Mouse (Mus musculus) lung, adult 2 months (tissue): ENCODE results near the gene Icos. TPM values are rescaled to one million over a fixed set of nuclear protein-coding genes. Genes with fewer than 3 reads are reported as not detected.

ENCODE experiments used
- DNase-seq: peaks from one replicate; pipeline ENCODE4 v3.0.0; 2022
- H3K4me1 ChIP-seq: fragments of 200-500 bp; 2 replicates; pipeline ENCODE4 v1.6.1; 2011; ENCODE audit warnings: low read length; ENCODE audit not compliant: control insufficient read depth, insufficient read depth
- H3K4me3 ChIP-seq: fragments of 200-500 bp; replicated peaks from 2 replicates; pipeline ENCODE3; 2011; ENCODE audit warnings: low read depth, mild to moderate bottlenecking, control low read depth, low read length; ENCODE audit errors: extremely low read depth
- CTCF ChIP-seq: fragments of 200-500 bp; IDR thresholded peaks from 2 replicates; pipeline ENCODE4 v1.5.1; 2011; ENCODE audit warnings: mild to moderate bottlenecking, low read length, control low read depth; ENCODE audit not compliant: insufficient read depth
- POLR2A ChIP-seq: fragments of 200-500 bp; IDR thresholded peaks from 2 replicates; pipeline ENCODE4 v1.6.1; 2011; ENCODE audit warnings: low read depth, mild to moderate bottlenecking, control low read depth, low read length, borderline replicate concordance; ENCODE audit errors: extremely low read depth
- WGBS: fragments of 180-500 bp; shearing (Covaris S2); methylation state at CpG from one replicate; pipeline ENCODE4 v1.1.7; 2018; 5-methylcytosine and 5-hydroxymethylcytosine counted together
- polyA plus RNA-seq: library from polyadenylated mRNA; depleted of rRNA; stranded (reverse); fragments of >200 nt; gene quantifications from 2 replicates; pipeline ENCODE4 v1.2.3, GENCODE M21; 2012

Icos gene
- polyA plus RNA-seq, 1 experiment = 0.60 TPM

GRCm38 (mm10) chr1:60986141-60986540, 8.4 kb downstream of the Icos start:
- DNase-seq = no peak
- Histone ChIP-seq H3K4me3 (no peak overlapping the region), H3K4me1 (no peaks in the 10 kb centered on the region)
- WGBS = 71% methylated on average over 5 of the region's 5 CpGs
- TF ChIP-seq CTCF (no peak), POLR2A (no peak)

GRCm38 (mm10) chr1:60989086-60989485, 11.4 kb downstream of the Icos start:
- WGBS = 77% methylated on average over 5 of the region's 5 CpGs
- Histone ChIP-seq H3K4me3 (no peak overlapping the region), H3K4me1 (no peaks in the 10 kb centered on the region)
- DNase-seq = no peak
- TF ChIP-seq POLR2A (no peak), CTCF (no peak)

- Histone ChIP-seq H3K4me1 (no peaks in the 10 kb centered on the region), H3K4me3 (no peak overlapping the region)
- TF ChIP-seq POLR2A (no peak), CTCF (no peak)
- WGBS = 42% methylated on average over 8 of the region's 8 CpGs
- DNase-seq = no peak
Measured at GRCm38 (mm10) chr1:60990305-60990704, 12.6 kb downstream of the Icos start.

GRCm38 (mm10) chr1:60998008-60998557, 20.4 kb downstream of the Icos start:
- WGBS = 88% methylated on average over 3 of the region's 3 CpGs
- Histone ChIP-seq H3K4me3 (no peak overlapping the region), H3K4me1 (no peaks in the 10 kb centered on the region)
- DNase-seq = no peak
- TF ChIP-seq CTCF (no peak), POLR2A (no peak)

DNA sequence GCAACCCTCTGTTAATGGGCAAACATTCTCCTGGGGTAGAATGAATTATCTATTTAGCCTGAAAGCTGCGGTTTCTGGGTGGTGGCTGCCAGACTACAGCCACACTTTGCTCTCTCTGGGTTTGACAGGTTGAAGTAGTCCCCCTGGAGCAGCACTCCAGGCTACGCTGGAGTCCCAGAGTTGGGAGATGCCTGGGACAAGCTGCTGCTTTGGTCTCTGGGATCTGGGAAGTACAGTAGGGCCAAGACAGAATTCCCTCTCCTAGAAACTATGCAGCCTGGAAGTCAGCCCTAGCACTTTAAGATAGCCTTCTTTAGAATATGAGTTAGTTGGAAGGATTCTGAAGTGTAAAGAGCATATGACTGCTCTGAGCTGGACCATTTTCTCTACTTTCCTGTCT, 21.0 kb downstream of the Icos start:
- WGBS = 49% methylated on average over 2 of the region's 2 CpGs
- no peaks in the 10 kb centered on the region for H3K4me1 ChIP-seq
- no peak overlapping the region for H3K4me3 ChIP-seq
- no peak for DNase-seq
- no peak for TF ChIP-seq CTCF
- no peak for TF ChIP-seq POLR2A

DNA sequence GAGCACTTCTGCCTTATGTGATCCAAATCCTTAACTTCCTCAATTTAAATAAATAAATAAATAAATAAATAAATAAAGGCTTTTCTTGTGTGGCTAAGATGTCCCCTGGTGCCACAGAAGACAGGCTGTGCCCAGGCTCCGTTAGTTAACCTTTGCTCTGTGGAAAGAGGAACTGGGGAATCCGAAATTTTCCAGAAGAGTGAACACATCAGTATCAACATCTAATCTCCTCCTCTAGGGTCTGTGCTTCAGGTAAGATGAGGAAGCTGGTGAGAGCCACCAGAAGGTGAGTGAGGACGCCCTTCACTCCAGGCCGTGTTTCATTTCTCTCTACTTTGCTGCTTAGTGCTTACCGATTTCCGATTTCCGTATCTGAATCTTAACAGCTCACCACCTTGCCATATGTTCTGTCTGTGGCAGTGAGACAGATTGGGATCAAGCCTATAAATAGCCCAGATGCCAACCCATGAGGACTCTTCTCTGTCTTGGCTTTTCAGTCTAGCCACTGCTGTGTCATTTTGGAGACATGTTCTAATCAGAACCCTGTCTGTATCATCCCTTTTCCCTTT, 24.1 kb downstream of the Icos start:
- TF ChIP-seq CTCF = no peak
- TF ChIP-seq POLR2A = no peak
- no peak for DNase-seq
- 87% methylated on average over 7 of the region's 7 CpGs for WGBS
- Histone ChIP-seq H3K4me3 (no peak overlapping the region), H3K4me1 (no peaks in the 10 kb centered on the region)

DNA sequence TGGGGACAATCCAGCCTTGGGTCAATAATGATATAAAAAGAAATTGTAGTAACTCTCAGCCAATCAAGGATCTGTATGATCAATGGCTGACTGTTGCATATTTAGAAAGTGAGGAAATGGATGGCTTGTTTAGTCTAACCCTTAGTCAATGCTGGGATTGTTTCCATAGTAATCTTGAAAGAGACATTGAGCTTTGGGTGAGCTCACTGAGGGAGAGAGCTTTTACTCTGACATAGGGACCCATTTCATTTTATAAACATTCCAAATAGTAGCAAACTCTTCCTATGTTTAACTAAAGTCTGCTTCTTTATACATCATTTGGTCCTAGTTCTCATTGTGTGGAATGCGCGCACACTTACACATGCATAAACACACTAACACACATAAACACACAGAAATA, 28.5 kb downstream of the Icos start:
- no peak for TF ChIP-seq CTCF
- TF ChIP-seq POLR2A = no peak
- 64% methylated on average over 2 of the region's 2 CpGs for WGBS
- Histone ChIP-seq H3K4me3 (no peak overlapping the region), H3K4me1 (no peaks in the 10 kb centered on the region)
- no peak for DNase-seq

- no peak for DNase-seq
- Histone ChIP-seq H3K4me1 (no peaks in the 10 kb centered on the region), H3K4me3 (no peak overlapping the region)
- no peak for TF ChIP-seq CTCF
- TF ChIP-seq POLR2A = no peak
Measured at GRCm38 (mm10) chr1:61007516-61007915, 29.8 kb downstream of the Icos start.

DNA sequence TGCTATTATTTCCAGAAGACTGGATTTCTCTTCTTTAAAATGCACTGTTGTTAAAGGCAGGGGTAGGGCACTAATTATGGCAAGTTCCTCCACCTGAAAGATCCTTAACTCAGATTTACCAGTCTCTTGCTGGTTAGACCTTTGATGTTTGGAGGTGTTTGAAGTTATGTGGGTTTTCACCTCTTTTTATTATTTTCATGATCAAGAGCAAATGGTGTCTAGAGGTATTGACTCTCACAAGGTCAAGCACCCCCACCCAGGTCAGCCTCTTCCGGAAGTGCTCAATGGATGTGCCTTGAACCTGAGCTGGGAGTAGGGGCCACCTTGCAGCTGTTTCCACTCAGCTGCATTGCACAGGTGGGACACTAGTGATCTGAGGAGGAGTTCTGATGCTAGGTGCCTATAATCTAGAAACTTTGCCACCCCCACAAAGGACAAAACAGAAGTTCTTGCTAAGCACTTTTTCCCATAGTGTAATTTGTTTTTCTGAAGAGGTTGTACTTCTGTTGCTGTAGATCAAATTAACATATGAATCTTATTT, 38.9 kb downstream of the Icos start:
- Histone ChIP-seq H3K4me3 (no peak overlapping the region), H3K4me1 (no peaks in the 10 kb centered on the region)
- TF ChIP-seq POLR2A (no peak), CTCF (no peak)
- 45% methylated on average over 1 of the region's 1 CpGs for WGBS
- DNase-seq = no peak

DNA sequence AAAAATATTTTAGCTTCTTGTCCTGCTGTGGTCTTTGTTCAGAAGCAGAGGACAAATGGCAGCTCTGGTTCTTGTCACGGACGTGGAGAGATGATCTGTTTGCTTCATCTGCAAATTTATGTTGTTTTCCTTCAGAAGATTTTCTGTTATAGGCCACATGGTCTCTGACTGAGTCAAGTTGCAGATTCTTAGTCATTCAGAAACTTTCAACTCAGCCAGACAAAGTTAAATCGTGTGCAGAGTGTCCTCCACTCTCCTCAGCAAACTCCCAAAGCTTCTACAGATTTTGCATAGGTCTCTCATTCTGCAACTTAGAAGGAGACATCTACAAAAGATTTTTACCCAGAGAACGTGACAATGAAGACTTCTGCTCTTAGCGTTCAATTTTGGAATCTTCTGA, 49.0 kb downstream of the Icos start:
- DNase-seq = no peak
- Histone ChIP-seq H3K4me1 (no peaks in the 10 kb centered on the region), H3K4me3 (no peak overlapping the region)
- WGBS = 74% methylated on average over 5 of the region's 5 CpGs
- TF ChIP-seq CTCF (no peak), POLR2A (no peak)

DNA sequence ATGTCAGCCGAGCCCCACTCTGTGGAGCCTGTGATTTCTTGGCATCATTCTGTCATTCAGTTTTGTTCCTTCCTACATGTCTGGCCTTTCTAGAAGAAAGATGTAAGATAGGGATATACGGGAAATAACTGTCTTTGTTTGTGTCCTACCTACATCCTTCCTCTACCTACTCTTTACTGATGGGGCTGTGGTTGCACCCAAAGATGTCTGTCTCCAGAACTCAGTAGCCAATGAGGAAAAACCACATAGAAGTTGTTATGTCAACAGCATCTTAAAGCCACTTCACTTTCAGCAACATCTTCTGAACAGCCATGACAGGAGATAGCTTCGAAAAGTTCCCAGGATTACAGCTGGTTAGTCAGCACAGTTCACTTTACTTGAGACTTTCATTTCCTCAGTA, 49.8 kb downstream of the Icos start:
- WGBS = 75% methylated on average over 3 of the region's 3 CpGs
- Histone ChIP-seq H3K4me3 (no peak overlapping the region), H3K4me1 (no peaks in the 10 kb centered on the region)
- no peak for TF ChIP-seq POLR2A
- TF ChIP-seq CTCF = no peak
- DNase-seq = no peak
